Mouse (Mus musculus) adrenal gland, postnatal 4 days (tissue): ENCODE data around the gene Tmem54. TPM values are rescaled to one million over a fixed set of nuclear protein-coding genes. Genes with fewer than 3 reads are reported as not detected.

Experiments
- DNase-seq, 2 experiments: peaks; one replicate each; pipeline ENCODE4 v3.0.0; 2021 to 2022; ENCODE audit warnings: low spot score in 2 of 2, mixed read lengths in 2 of 2
- total RNA-seq, 2 experiments: library from RNA; stranded (reverse); gene quantifications; 2 replicates each; pipeline ENCODE4 v1.2.3; 2021

Gene Tmem54
- total RNA-seq, 2 experiments from 2014 or later: 1.1 TPM; not detected in 1

DNA sequence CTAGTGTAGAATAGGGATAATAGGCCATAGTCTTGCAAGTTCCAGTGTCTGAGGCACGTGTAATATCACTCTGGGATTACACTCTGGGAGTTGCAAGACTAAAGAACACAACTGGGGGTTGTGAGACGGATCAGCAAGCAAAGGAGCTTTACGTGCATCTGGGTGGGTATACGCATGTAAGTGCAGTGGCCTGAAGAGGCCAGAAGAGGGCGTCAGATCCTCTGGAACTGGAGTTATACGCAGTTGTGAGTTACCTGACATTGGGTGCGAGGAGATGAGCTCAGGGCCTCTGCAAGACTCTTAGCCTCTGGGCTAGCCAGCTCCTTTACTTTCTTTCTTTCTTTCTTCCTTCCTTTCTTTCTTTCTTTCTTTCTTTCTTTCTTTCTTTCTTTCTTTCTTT, 8.3 kb upstream of the Tmem54 start:
- DNase-seq: no peak

DNA sequence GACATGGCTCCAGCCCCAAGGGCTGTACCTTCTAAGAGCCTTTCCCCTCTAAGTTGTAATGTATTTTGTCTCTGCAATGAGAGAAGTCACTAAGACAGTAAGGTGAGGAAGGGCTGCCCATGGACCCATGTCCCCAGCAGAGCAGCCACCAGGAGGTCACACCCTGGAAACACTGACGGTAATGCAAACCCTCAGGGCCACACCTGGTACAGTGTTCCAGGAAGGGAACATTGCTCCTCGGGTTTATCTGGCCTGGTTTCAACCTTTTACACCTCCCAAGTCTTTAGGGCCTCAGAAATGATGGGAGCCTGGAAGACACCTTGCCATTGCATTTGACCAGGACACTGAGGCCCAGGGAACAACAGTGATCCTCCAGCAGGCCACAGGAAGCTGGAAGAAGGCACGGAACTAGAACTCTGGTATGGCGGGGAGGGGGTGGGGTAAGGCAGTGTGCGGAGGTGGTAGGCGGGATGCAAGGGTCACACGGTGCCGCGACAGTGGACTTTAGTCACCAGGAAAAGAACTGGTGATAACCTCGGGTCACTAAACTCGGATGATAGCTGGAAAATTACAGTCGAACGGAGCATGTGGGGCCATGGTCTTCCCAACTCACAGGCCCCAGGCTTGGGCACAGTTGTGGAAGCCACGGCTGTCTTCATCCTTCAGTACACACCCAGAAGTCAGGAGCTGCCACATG, 3.1 kb upstream of the Tmem54 start:
- no peak for DNase-seq

GRCm38 (mm10) chr4:129106073-129106472, 725 bp downstream of the Tmem54 start:
- DNase-seq: no peak

DNA sequence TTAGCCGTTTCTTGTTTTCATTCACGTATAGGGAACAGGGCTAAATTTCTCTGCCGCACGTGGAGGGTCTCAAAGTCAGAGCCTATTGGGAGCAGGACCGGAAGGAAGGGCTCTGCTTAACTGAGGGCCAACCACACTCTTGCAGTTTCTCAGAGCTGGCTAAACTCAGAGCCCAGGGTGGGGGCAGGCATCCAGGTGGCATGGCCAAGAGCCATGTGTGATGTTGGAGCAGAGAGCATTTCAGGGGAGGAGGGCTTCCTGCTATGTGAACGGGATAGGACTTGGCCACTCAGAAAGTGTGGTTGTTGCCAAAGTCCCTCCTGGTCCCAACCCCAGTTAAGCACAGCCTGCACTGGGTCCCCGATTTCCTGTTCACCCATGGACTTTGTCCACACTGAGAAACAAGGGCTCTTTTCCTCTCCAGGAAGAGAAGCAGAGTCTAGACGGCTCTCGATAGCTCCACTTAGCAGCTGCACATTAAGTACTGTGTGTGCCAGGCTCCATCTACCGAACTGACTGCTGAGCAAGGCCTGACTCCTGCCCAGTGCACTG, 2.1 kb downstream of the Tmem54 start:
- no peak for DNase-seq

DNA sequence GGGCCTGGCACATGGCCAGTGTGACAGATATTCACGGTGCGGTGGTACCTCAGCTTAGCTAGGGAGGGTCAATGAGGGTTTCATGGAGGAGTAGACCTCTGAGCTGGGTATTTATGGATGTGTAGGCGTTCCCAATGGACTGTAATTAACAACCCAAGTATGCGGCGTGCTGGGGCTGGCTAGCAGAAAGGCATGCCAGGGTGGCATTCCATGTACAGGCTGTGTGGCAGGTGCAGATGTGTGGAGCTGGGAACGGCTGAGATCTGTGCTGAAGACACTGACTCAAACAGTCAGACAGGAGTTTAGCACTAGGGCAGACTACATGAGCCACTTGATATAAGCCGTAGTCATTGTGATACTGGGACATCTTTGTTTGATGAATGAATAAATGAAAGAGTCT, 3.3 kb downstream of the Tmem54 start:
- no peak for DNase-seq

DNA sequence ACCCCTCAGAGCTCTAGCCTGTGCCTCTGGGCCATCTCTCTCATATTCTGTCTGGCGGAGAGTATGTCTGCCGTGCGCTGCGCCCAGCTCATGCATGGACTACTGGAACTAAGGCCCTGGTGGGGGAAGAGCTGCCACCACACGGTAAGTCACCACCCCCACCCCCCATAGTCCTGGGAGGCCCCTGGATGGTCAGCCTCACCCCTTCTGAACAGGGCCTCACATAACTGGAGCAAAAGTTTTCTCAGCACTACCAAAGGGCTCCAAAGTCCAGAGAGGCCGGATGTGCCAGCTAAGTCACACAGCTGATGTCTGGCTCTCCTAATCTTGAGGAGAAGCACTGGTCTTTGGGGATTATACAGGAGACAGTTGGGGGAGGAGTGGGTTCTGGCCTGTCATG, 5.5 kb downstream of the Tmem54 start:
- DNase-seq: no peak

DNA sequence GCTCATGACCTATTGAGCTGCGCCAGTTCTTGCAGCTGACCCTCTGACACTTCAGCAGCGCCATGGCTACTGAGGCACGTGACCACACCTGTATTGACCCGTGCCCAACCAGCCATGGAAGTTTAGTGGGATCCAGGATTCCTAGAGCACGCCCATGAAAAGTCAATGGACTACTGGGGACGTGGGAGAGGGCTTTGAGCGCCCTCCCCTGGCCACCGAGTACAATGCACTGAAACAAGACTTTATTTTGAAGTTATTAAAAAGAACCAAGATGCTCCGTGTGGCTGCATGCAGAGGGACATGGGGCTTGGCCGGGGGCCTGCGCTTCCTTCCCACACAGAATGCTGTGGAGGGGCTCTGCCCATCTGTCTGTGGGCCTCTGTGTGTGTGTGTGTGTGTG, 6.0 kb downstream of the Tmem54 start:
- DNase-seq: no peak

DNA sequence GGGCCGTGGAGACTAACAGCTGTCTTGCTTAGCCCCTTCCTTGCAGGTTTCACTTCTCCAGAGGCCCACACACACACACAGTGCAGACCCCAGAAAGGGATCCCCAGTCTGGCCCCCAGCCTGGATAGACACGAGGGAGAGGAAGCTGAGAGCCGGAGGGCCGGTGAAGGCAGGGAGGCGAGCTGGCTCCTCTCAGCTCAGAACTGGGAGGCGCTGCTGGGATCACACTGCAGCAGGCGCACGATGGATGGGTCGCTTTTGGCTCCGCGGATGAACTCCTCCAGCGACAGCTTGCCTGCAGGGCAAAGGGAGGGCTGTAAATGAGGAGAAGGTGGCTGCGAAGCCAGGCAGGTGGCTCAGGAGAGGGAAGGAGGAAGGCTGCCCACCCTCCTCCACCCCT, 6.9 kb downstream of the Tmem54 start:
- DNase-seq: no peak

DNA sequence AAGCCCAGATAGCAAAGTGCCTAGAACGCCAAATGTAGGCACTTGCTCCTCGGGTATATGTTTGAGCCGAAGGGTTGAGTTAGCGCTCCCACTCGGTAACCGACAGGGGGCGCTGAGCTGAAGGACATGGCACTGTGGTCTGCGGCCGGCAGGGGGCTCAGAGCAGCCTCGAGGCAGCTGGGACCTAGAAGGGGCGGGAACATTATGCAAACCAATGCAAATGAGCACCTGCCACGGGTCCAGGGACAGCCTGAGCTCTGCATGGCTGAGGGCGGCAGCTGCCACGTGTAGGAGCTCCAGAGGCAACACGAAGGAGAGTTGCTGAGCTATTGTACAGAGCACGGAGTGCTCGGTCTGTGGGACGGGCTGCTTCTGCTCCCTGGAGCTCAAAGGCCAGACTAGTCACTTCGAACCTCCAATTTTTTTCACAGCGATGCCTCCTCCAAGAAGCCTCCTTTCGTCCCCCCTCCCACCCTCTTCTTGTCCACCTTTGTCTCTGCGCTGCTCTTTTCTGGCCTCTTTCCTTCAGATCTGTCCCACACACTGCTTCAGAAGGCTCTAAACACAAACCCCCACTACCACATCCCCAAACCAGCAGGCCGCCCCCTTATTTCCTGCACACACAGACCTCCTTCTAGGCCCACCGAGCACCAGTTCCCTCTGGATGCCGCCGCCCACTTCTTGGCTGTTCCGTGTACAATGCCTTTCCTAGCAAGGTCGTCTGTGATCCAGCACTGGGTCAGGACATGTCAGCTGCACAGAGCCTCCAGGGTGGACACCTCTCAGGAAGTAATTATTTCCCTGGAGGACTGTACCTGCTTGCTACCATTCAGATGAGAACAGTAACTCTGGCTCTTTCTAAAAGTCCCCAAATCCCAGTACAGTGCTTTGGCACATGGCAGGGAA, 8.0 kb downstream of the Tmem54 start:
- peak; percentile 36 to 48 for DNase-seq

GRCm38 (mm10) chr4:129116703-129117102, 11.4 kb downstream of the Tmem54 start:
- DNase-seq: no peak

DNA sequence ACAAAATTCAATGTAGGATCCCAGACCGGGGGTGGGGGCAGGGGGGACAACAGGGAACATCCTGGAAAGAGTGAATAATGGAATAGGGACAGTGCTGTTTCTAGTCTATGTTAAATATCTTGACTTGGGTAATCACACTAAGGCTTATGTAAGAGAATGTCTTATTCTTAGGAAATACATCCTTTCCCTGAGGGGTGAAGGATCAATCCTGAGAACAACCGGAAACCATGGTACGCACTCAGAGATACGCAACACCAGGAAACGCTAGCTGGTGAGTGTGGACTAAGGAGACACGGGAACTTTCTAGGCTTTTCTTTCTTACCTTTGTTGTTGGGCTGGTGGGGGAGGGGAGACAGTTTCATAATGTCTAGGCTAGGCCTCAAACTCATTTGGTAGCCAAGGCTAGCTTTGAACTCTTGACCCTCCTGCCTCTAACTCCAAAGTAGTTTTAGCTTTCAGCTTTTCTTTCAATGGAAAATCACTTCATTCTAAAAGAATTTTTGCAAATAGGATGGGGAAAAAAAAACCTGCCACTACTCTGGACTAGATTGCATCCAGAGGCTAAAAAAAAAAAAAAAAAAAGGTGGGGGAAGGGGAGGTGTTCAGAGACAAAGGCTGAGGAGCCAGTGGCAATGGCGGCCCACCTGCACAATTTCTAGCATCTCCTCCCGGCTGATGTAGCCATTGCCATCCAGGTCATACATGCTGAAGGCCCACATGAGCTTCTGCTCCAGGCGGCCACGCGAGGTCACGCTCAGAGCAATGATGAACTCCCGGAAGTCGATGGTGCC, 12.6 kb downstream of the Tmem54 start:
- no peak for DNase-seq

DNA sequence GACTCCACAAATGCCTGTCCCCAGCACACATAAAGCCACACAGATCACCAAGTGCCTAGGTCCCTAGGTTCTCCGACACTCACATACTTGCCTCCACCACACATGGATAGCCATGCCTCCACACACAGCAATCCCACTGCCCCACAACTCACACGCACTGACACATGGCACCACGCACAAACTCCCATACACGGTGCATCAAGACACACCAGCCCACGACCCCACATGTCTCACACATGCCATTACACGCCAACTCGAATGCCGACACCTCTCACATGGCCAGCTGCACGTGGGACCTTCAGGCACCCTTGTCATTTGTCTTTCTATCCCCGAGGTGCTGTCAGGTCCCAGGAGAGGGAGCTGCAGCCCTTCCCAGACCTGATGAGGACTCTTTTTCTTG, 14.4 kb downstream of the Tmem54 start:
- no peak for DNase-seq

- DNase-seq: peak; percentile 51 to 58
Observed at GRCm38 (mm10) chr4:129120520-129121445, 15.4 kb downstream of the Tmem54 start.

- DNase-seq: no peak
Observed at GRCm38 (mm10) chr4:129121569-129122086, 16.3 kb downstream of the Tmem54 start, which contains the start of gene Hpca. Gene Hpca, minus strand, starts transcription at chr4:129122036.

GRCm38 (mm10) chr4:129122107-129122506, 16.8 kb downstream of the Tmem54 start:
- no peak for DNase-seq

GRCm38 (mm10) chr4:129122719-129123118, 17.4 kb downstream of the Tmem54 start:
- DNase-seq: no peak

GRCm38 (mm10) chr4:129124652-129125146, 19.4 kb downstream of the Tmem54 start:
- no peak for DNase-seq

DNA sequence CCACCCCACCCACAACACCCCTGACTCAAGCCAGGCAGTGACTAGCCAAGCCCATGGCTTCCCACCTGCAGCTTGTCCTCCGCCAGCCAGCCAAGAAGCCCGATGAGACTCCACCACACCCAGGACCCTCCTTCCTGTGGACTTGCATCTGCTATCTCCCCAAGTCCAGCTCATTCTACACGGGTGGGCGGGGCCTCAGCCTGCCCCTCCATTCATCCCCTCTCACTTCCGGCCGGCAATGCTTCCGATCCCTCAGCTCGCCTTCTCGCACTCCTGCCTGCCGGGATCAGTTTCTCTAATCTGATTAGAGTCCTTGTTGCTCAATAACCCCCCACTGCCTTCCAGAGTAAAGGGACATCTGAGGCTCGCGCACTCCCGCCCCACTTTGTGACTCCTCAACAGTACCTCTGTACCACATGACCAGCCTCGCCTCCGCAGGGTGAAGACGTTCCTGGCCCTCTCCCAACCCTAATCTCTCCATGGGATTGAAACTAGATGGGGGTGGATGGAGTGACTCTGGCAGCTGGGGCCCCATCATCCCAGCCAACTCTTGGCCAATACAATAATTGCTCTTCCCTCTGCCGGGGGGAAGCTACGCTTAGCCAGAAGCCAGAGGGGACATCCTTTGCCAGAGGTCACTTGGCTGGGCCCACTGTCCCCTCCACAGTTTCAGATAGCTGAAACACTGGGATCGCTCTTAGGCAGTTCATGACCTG, 20.5 kb downstream of the Tmem54 start:
- DNase-seq: no peak
